Mouse (Mus musculus): ENCODE data around the gene Cd300ld3.

DNA sequence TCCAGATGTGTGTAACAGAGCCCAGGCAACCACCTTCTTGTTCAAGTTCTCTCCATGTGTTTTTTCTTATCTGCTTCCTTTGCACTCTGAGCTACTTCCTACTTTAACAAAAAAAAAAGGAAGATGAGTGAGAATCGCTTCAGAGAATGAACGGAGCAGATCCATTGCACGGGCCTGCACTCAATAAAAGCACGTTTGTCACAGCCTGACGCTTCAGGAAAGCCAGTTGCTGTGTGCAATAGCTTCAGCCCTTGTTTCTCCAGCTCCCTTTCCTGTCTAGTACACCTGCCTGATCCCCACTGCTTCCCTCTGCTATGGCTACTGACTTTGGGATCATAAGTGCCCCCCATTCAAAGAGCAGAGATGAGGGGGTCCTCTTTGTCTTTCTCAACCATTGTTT lies 13.9 kb upstream of the Cd300ld3 start, which contains the start of gene Cd300e:
- TF ChIP-seq CTCF (IDR thresholded peaks at IDR 0.05) (no peak), EP300 (IDR thresholded peaks at IDR 0.05) (no peak)

All from lung, postnatal 0 days (tissue).